Comparison of ENCODE assay signal across 8 mouse cellular contexts in genomic region chr8:117600839-117601238, GRCm38 (mm10).
A peak's percentile ranks its signal among the peaks of the same experiment; 100 is the strongest.
DNase-seq lines count a peak whose midpoint lies in the region; ATAC-seq and TF ChIP-seq lines count a peak whose summit lies in the region.

No protein-coding gene starts in this region.

- DNase-seq in intestine, embryonic 14.5 days (ENCODE audit: low spot score): peak; percentile 71
- DNase-seq in 3T3-L1 (ENCODE audit: low read depth, low spot score): peak; percentile 34
- DNase-seq in ES-E14 (ENCODE audit: low read depth, low spot score): peak; percentile 72
- DNase-seq in induced T-regulatory cell, adult 2 months (ENCODE audit: low read depth): peak; percentile 12
- no peak for DNase-seq in MN1 (ENCODE audit: low spot score)
- DNase-seq in heart, embryonic 10.5 days (ENCODE audit: low spot score): no peak
- DNase-seq in yolk sac, embryonic 10.5 days (ENCODE audit: low spot score): no peak

- no peak for ATAC-seq in intestine, embryonic 14.5 days (replicated peaks; ENCODE audit: low FRiP score, low TSS enrichment, low read depth)
- ATAC-seq in intestine, embryonic 16.5 days: no peak

- no peak overlapping the region for H3K4me3 ChIP-seq in intestine, embryonic 14.5 days (ENCODE audit: low read depth, low read length)
- H3K4me3 ChIP-seq in intestine, embryonic 16.5 days (ENCODE audit: low read length): no peak overlapping the region
- H3K4me3 ChIP-seq in ES-E14 (ENCODE audit: insufficient read depth in 1 of 2, low read depth in 1 of 2, low read length in 2 of 2, poor library complexity in 1 of 2, severe bottlenecking in 1 of 2): no peak overlapping the region
- H3K4me3 ChIP-seq in heart, embryonic 10.5 days: no peak overlapping the region

- no peaks in the 10 kb centered on the region for H3K36me3 ChIP-seq in intestine, embryonic 14.5 days (ENCODE audit: control insufficient read depth, insufficient read depth, low read length)
- H3K36me3 ChIP-seq in intestine, embryonic 16.5 days (ENCODE audit: control insufficient read depth, insufficient read depth, low read length): no peaks in the 10 kb centered on the region
- peaks cover 19% of the 10 kb centered on the region; the same call in 1 of the 2 replicates for H3K36me3 ChIP-seq in ES-E14 (ENCODE audit: control insufficient read depth, insufficient read depth, low read length, poor library complexity, severe bottlenecking)
- H3K36me3 ChIP-seq in heart, embryonic 10.5 days: peaks cover 11% of the 10 kb centered on the region

- H3K9ac ChIP-seq in intestine, embryonic 14.5 days (ENCODE audit: low read length): no peak overlapping the region
- no peak overlapping the region for H3K9ac ChIP-seq in intestine, embryonic 16.5 days (ENCODE audit: low read depth, low read length)
- no peak overlapping the region; the same call in 1 of the 2 replicates for H3K9ac ChIP-seq in ES-E14 (ENCODE audit: insufficient read depth, low read depth, low read length, poor library complexity, severe bottlenecking)

- WGBS in intestine, embryonic 14.5 days: 80% methylated on average over 13 of the region's 13 CpGs
- WGBS in intestine, embryonic 16.5 days: 78% methylated on average over 13 of the region's 13 CpGs
- WGBS in heart, embryonic 10.5 days: 74% methylated on average over 13 of the region's 13 CpGs

- H3K9me3 ChIP-seq in intestine, embryonic 14.5 days (ENCODE audit: control insufficient read depth, low read length): 0 out of 2 replicates have a peak, but pooled peaks cover 4% of the 10 kb centered on the region
- no peaks in the 10 kb centered on the region for H3K9me3 ChIP-seq in intestine, embryonic 16.5 days (ENCODE audit: control insufficient read depth, low read length)
- H3K9me3 ChIP-seq in ES-E14 (ENCODE audit: control insufficient read depth, insufficient read depth, low read depth, low read length): no peaks in the 10 kb centered on the region
- H3K9me3 ChIP-seq in heart, embryonic 10.5 days: peaks cover 3% of the 10 kb centered on the region

- no peaks in the 10 kb centered on the region for H3K4me1 ChIP-seq in intestine, embryonic 14.5 days (replicated peaks; ENCODE audit: control insufficient read depth, insufficient read depth, low read length)
- no peaks in the 10 kb centered on the region for H3K4me1 ChIP-seq in intestine, embryonic 16.5 days (ENCODE audit: control insufficient read depth, insufficient read depth, low read length)
- H3K4me1 ChIP-seq in ES-E14 (ENCODE audit: control insufficient read depth in 2 of 2, insufficient read depth in 2 of 2, low read length in 2 of 2, poor library complexity in 1 of 2): no peaks in the 10 kb centered on the region
- peaks cover 5% of the 10 kb centered on the region for H3K4me1 ChIP-seq in heart, embryonic 10.5 days

- in situ Hi-C loops in ES-E14 (cut with MboI; ENCODE audit: low sequenced_read_pairs in 2 of 2, unreplicated experiment in 2 of 2): no loop called here

- H3K4me2 ChIP-seq in intestine, embryonic 14.5 days (ENCODE audit: low read length): no peak overlapping the region
- no peak overlapping the region for H3K4me2 ChIP-seq in intestine, embryonic 16.5 days (ENCODE audit: low read depth, low read length)

- H3K27ac ChIP-seq in intestine, embryonic 14.5 days (ENCODE audit: low read depth): no peak overlapping the region
- H3K27ac ChIP-seq in intestine, embryonic 16.5 days (ENCODE audit: low read length): no peak overlapping the region
- no peak overlapping the region for H3K27ac ChIP-seq in ES-E14 (ENCODE audit: insufficient read depth, low read depth, low read length, poor library complexity, severe bottlenecking)
- no peak overlapping the region for H3K27ac ChIP-seq in heart, embryonic 10.5 days

- no peaks in the 10 kb centered on the region for H3K27me3 ChIP-seq in intestine, embryonic 14.5 days (replicated peaks; ENCODE audit: control insufficient read depth, insufficient read depth, low read length)
- H3K27me3 ChIP-seq in intestine, embryonic 16.5 days (replicated peaks; ENCODE audit: control insufficient read depth, insufficient read depth, low read length): no peaks in the 10 kb centered on the region
- no peaks in the 10 kb centered on the region for H3K27me3 ChIP-seq in heart, embryonic 10.5 days (ENCODE audit: insufficient read depth, poor library complexity, severe bottlenecking)

TF ChIP-seq in ES-E14, 5 proteins besides CTCF, POLR2A, EP300 and RAD21:
- TF ChIP-seq CHD2 (IDR thresholded peaks at IDR 0.05; ENCODE audit: low read depth, low read length): no peak
- no peak for TF ChIP-seq ZNF384 (IDR thresholded peaks at IDR 0.05; ENCODE audit: low read depth, low read length)
- TF ChIP-seq MAFK (IDR thresholded peaks at IDR 0.05; ENCODE audit: insufficient read depth, low read depth, low read length): no peak
- 0 out of 2 replicates have a peak, but pooled peaks have one; percentile 53 for TF ChIP-seq HCFC1 (IDR thresholded peaks at IDR 0.05; ENCODE audit: borderline replicate concordance, insufficient read depth, low read length)
- peak; percentile 56; the same call in 1 of the 2 replicates for TF ChIP-seq ZC3H11A (IDR thresholded peaks at IDR 0.05; ENCODE audit: borderline replicate concordance, low read depth, low read length)

Comparison
In these comparisons a context has a peak if more than half of its experiments do, and no peak if none do; other contexts are left out.
1. DNase-seq: peak in intestine, embryonic 14.5 days (single experiment), 3T3-L1 (single experiment), ES-E14 (single experiment) and induced T-regulatory cell, adult 2 months (single experiment); none in MN1 (single experiment), heart, embryonic 10.5 days (single experiment) and yolk sac, embryonic 10.5 days (single experiment).